Mouse (Mus musculus) small intestine, adult 2 months (tissue): ENCODE measurements around the gene Hoxd13. TPM values are rescaled to one million over a fixed set of nuclear protein-coding genes. Genes with fewer than 3 reads are reported as not detected.

Source experiments
- H3K27ac ChIP-seq: fragments of 200-500 bp; 2 replicates; pipeline ENCODE4 v1.5.1; 2012; ENCODE audit warnings: low read depth, low read length, control low read depth, inconsistent platforms; ENCODE audit not compliant: insufficient read depth
- H3K27me3 ChIP-seq: fragments of 200-500 bp; 2 replicates; pipeline ENCODE4 v1.6.1; 2012; ENCODE audit warnings: mild to moderate bottlenecking, moderate library complexity, low read length, inconsistent platforms; ENCODE audit not compliant: control insufficient read depth, insufficient read depth
- H3K36me3 ChIP-seq: fragments of 200-500 bp; 2 replicates; pipeline ENCODE4 v1.6.1; 2012; ENCODE audit warnings: mild to moderate bottlenecking, low read length, control low read depth, inconsistent platforms; ENCODE audit not compliant: control insufficient read depth, insufficient read depth
- H3K4me1 ChIP-seq: fragments of 200-500 bp; 2 replicates; pipeline ENCODE4 v1.6.1; 2012; ENCODE audit warnings: low read length, inconsistent platforms, mixed read lengths; ENCODE audit not compliant: control insufficient read depth, insufficient read depth, insufficient read length
- H3K4me3 ChIP-seq: fragments of 200-500 bp; 2 replicates; pipeline ENCODE4 v1.5.1; 2012; ENCODE audit warnings: low read depth, mild to moderate bottlenecking, control low read depth, inconsistent platforms, low read length, moderate library complexity
- CTCF ChIP-seq: fragments of 200-500 bp; IDR thresholded peaks from 2 replicates; pipeline ENCODE4 v1.5.1; 2012; ENCODE audit warnings: low read depth, mild to moderate bottlenecking, control low read depth, inconsistent platforms, low read length, moderate library complexity, mixed read lengths; ENCODE audit not compliant: insufficient replicate concordance, insufficient read length; ENCODE audit errors: extremely low read depth
- POLR2A ChIP-seq: fragments of 200-500 bp; IDR thresholded peaks from 2 replicates; pipeline ENCODE4 v1.6.1; 2012; ENCODE audit warnings: low read depth, mild to moderate bottlenecking, control low read depth, inconsistent platforms, low read length, moderate library complexity
- WGBS: fragments of 180-500 bp; shearing (Covaris S2); methylation state at CpG from one replicate; pipeline ENCODE4 v1.1.7; 2018; 5-methylcytosine and 5-hydroxymethylcytosine counted together
- polyA plus RNA-seq: library from polyadenylated mRNA; depleted of rRNA; stranded (reverse); fragments of >200 nt; gene quantifications from 2 replicates; pipeline ENCODE4 v1.2.3, GENCODE M21; 2012

Gene Hoxd13
- polyA plus RNA-seq, 1 experiment, result not detected

GRCm38 (mm10) chr2:74652996-74653340 lies 15.1 kb upstream of the Hoxd13 start:
- Histone ChIP-seq H3K36me3 (no peaks in the 10 kb centered on the region), H3K4me3 (no peak overlapping the region), H3K27ac (no peak overlapping the region), H3K27me3 (peaks cover 80% of the 10 kb centered on the region), H3K4me1 (peaks cover 8% of the 10 kb centered on the region; the same call in 1 of the 2 replicates)
- 39% methylated on average over 2 of the region's 2 CpGs for WGBS
- TF ChIP-seq POLR2A (no peak), CTCF (no peak)

- H3K36me3 ChIP-seq, result no peaks in the 10 kb centered on the region
- H3K4me1 ChIP-seq, result peaks cover 8% of the 10 kb centered on the region; the same call in 1 of the 2 replicates
- no peak overlapping the region for H3K4me3 ChIP-seq
- no peak overlapping the region for H3K27ac ChIP-seq
- H3K27me3 ChIP-seq, result peaks cover 81% of the 10 kb centered on the region
- 21% methylated on average over 17 of the region's 17 CpGs for WGBS
- TF ChIP-seq POLR2A, result no peak
- TF ChIP-seq CTCF, result no peak
Observed at GRCm38 (mm10) chr2:74653781-74654535, 14.2 kb upstream of the Hoxd13 start.

- Histone ChIP-seq H3K27ac (no peak overlapping the region), H3K4me3 (no peak overlapping the region), H3K4me1 (peaks cover 8% of the 10 kb centered on the region; the same call in 1 of the 2 replicates), H3K27me3 (peaks cover 83% of the 10 kb centered on the region), H3K36me3 (no peaks in the 10 kb centered on the region)
- no peak for TF ChIP-seq CTCF
- TF ChIP-seq POLR2A, result no peak
- 13% methylated on average over 18 of the region's 20 CpGs for WGBS
Observed at GRCm38 (mm10) chr2:74654743-74655419, 13.2 kb upstream of the Hoxd13 start.

- Histone ChIP-seq H3K27me3 (peaks cover 81% of the 10 kb centered on the region), H3K4me3 (peak overlapping the region; percentile 43; the same call in 1 of the 2 replicates), H3K36me3 (no peaks in the 10 kb centered on the region), H3K4me1 (peaks cover 8% of the 10 kb centered on the region; the same call in 1 of the 2 replicates), H3K27ac (no peak overlapping the region)
- TF ChIP-seq CTCF (no peak), POLR2A (no peak)
- 2% methylated on average over 39 of the region's 47 CpGs for WGBS
Observed at GRCm38 (mm10) chr2:74655420-74655781, 12.7 kb upstream of the Hoxd13 start.

GRCm38 (mm10) chr2:74655821-74656631 lies 12.1 kb upstream of the Hoxd13 start:
- 1% methylated on average over 67 of the region's 69 CpGs for WGBS
- H3K4me3 ChIP-seq, result peak overlapping the region; percentile 43
- peaks cover 83% of the 10 kb centered on the region for H3K27me3 ChIP-seq
- TF ChIP-seq POLR2A, result no peak
- TF ChIP-seq CTCF, result no peak
- H3K36me3 ChIP-seq, result no peaks in the 10 kb centered on the region
- H3K4me1 ChIP-seq, result peaks cover 8% of the 10 kb centered on the region; the same call in 1 of the 2 replicates
- H3K27ac ChIP-seq, result no peak overlapping the region

- no peak overlapping the region for H3K27ac ChIP-seq
- 11% methylated on average over 4 of the region's 4 CpGs for WGBS
- H3K4me1 ChIP-seq, result peaks cover 8% of the 10 kb centered on the region; the same call in 1 of the 2 replicates
- no peak for TF ChIP-seq CTCF
- TF ChIP-seq POLR2A, result no peak
- no peaks in the 10 kb centered on the region for H3K36me3 ChIP-seq
- no peak overlapping the region for H3K4me3 ChIP-seq
- peaks cover 85% of the 10 kb centered on the region for H3K27me3 ChIP-seq
Observed at GRCm38 (mm10) chr2:74656632-74657021, 11.5 kb upstream of the Hoxd13 start.
